Comparison of ENCODE assay signal across 16 mouse cellular contexts in the genomic region with DNA sequence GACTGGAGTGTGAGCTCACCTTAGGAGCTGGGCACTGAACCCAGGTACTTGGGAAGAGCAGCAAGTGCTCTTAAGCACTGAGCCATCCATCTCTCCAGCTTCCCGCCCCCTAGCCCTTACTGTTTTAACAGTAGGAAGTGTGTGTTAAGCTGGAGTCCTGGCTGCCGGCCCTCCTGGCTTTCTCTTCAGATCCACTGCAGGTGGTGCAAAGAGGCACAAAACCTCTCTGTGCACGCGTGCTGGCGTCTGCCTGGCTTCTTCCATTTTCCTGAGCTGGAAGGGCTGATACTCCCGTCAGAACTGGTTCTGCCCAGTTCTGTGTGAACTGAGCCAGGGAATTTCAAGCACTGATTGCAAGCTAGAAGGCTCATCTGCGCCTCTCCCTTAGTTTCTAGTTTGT. TPM values are rescaled to one million over a fixed set of nuclear protein-coding genes. Genes with fewer than 3 reads are reported as not detected.
A peak's percentile ranks its signal among the peaks of the same experiment; 100 is the strongest.
DNase-seq lines count a peak whose midpoint lies in the region; ATAC-seq lines count a peak whose summit lies in the region.
"Had no signal": no experiment of that assay in that cellular context is flagged by ENCODE, and none has a peak within 500 bp of the region (broad histone marks: within the 10 kb centered on the region; RNA-seq: fewer than 3 reads in every experiment).

No protein-coding gene starts in this region.

- DNase-seq in cerebellum, postnatal 14 days, result peak; percentile 74 to 76
- peak; percentile 31 to 45 for DNase-seq in layer of hippocampus, postnatal 10 days (ENCODE audit: low spot score in 2 of 2)
- DNase-seq in layer of hippocampus, adult 8-10 months (ENCODE audit: low spot score in 2 of 2), result no peak
- DNase-seq in ES-CJ7 (ENCODE audit: low read depth, low spot score), result peak; percentile 71
- DNase-seq in left cerebral cortex, postnatal 4 days, result peak; percentile 46
- no peak for DNase-seq in neural tube, embryonic 10.5 days (ENCODE audit: extremely low spot score, low spot score)
- DNase-seq: adrenal gland, postnatal 14 days; embryo, embryonic 11 days; lung, postnatal 10 days; thymus, postnatal 4 days had no signal

- no peak for ATAC-seq in cerebellum, adult (ENCODE audit: insufficient number of reproducible peaks, low FRiP score, low TSS enrichment)
- ATAC-seq in monocyte, adult 5-6 weeks (replicated peaks; ENCODE audit: insufficient number of reproducible peaks, low FRiP score, low TSS enrichment, poor library complexity, severe bottlenecking), result no peak
- ATAC-seq: liver, embryonic 12.5 days had no signal

- intact Hi-C loops in left cerebral cortex, postnatal 4 days (cut with DNase I), result loop anchor here (10.0 kb wide), 1 partner anchor 294 kb away; no protein-coding TSS in a partner anchor

RNA-seq across cellular contexts. Expression of a gene that starts 27.9 kb away (rescaled TPM):
- total RNA-seq in layer of hippocampus, postnatal 10 days (2021), result 100 to 1,000 TPM; 217 to 239 TPM
- 100 to 1,000 TPM; 177 to 189 (median 181) TPM for total RNA-seq in layer of hippocampus, adult 8-10 months (2022)
- 100 to 1,000 TPM; 268 to 270 TPM for total RNA-seq in left cerebral cortex, postnatal 4 days (2021)
- 124 to 197 TPM (median 128 TPM) in 3 replicates for total RNA-seq in monocyte, adult 5-6 weeks (2017)

RNA-seq across cellular contexts. Expression of a gene that starts 28.6 kb away (rescaled TPM):
- total RNA-seq in layer of hippocampus, postnatal 10 days (2021), result 10 to 100 TPM; 42.6 to 43.3 TPM
- total RNA-seq in layer of hippocampus, adult 8-10 months (2022), result 10 to 100 TPM; 47.2 to 58.6 (median 51.2) TPM
- total RNA-seq in left cerebral cortex, postnatal 4 days (2021), result 10 to 100 TPM; 55.9 to 58.5 TPM
- total RNA-seq in monocyte, adult 5-6 weeks (2017), result 8.2 to 10.4 TPM (median 9.0 TPM) in 3 replicates

RNA-seq across cellular contexts. Expression of a gene that starts 37.6 kb away (rescaled TPM):
- 10 to 100 TPM; 30.4 to 31.4 TPM for total RNA-seq in layer of hippocampus, postnatal 10 days (2021)
- total RNA-seq in layer of hippocampus, adult 8-10 months (2022), result 10 to 100 TPM; 29.1 to 36.5 (median 32.4) TPM
- total RNA-seq in left cerebral cortex, postnatal 4 days (2021), result 10 to 100 TPM; 35.7 to 39.9 TPM
- 80.8 to 81.6 TPM (median 81.0 TPM) in 3 replicates for total RNA-seq in monocyte, adult 5-6 weeks (2017)

RNA-seq across cellular contexts. Expression of a gene that starts 37.8 kb away (rescaled TPM):
- 10 to 100 TPM; 32.5 to 33.7 TPM for total RNA-seq in layer of hippocampus, postnatal 10 days (2021)
- 10 to 100 TPM; 23.0 to 33.2 (median 28.8) TPM for total RNA-seq in layer of hippocampus, adult 8-10 months (2022)
- total RNA-seq in left cerebral cortex, postnatal 4 days (2021), result 10 to 100 TPM; 26.8 to 29.4 TPM
- 47.3 to 77.0 TPM (median 54.3 TPM) in 3 replicates for total RNA-seq in monocyte, adult 5-6 weeks (2017)

RNA-seq across cellular contexts. Expression of a gene that starts 37.8 kb away (rescaled TPM):
- total RNA-seq in layer of hippocampus, postnatal 10 days (2021), result 10 to 100 TPM; 58.3 to 65.9 TPM
- 10 to 100 TPM; 37.8 to 47.5 (median 42.6) TPM for total RNA-seq in layer of hippocampus, adult 8-10 months (2022)
- 100 to 1,000 TPM; 111 to 114 TPM for total RNA-seq in left cerebral cortex, postnatal 4 days (2021)
- total RNA-seq in monocyte, adult 5-6 weeks (2017), result not detected in 3 replicates
- total RNA-seq: gastrocnemius, adult 18-20 months; granulocyte monocyte progenitor cell, adult 5-6 weeks; megakaryocyte-erythroid progenitor cell, adult 5-6 weeks had no signal

Comparison
In these comparisons a context has a peak if more than half of its experiments do, and no peak if none do; other contexts are left out.
1. DNase-seq: peak in cerebellum, postnatal 14 days (2 of 2), layer of hippocampus, postnatal 10 days (2 of 2), ES-CJ7 (single experiment) and left cerebral cortex, postnatal 4 days (single experiment); none in layer of hippocampus, adult 8-10 months (0 of 2) and neural tube, embryonic 10.5 days (single experiment).